Mouse (Mus musculus) liver, embryonic 16.5 days (tissue): ENCODE data around the gene Wwc2. TPM values are rescaled to one million over a fixed set of nuclear protein-coding genes. Genes with fewer than 3 reads are reported as not detected.

Experiments
- ATAC-seq: fragments of 200-750 bp; cut with Nextera tagmentation; 2 replicates; pipeline ENCODE4 v1.8.0; 2017; ENCODE audit warnings: low read depth, mild to moderate bottlenecking, moderate number of reproducible peaks, moderate library complexity
- H3K27ac ChIP-seq: fragments of 300-500 bp; sonication (generic); 2 replicates; pipeline ENCODE4 v1.5.1; 2014; ENCODE audit warnings: mild to moderate bottlenecking, low read length
- H3K27me3 ChIP-seq: fragments of 300-500 bp; sonication (generic); 2 replicates; pipeline ENCODE4 v1.6.1; 2014; ENCODE audit warnings: low read depth, low read length, mixed read lengths; ENCODE audit not compliant: control insufficient read depth, insufficient read depth
- H3K36me3 ChIP-seq: fragments of 300-500 bp; sonication (generic); 2 replicates; pipeline ENCODE4 v1.6.1; 2014; ENCODE audit warnings: mild to moderate bottlenecking; ENCODE audit not compliant: control insufficient read depth, insufficient read depth
- H3K4me1 ChIP-seq: fragments of 300-500 bp; sonication (generic); 2 replicates; pipeline ENCODE4 v1.6.1; 2014; ENCODE audit warnings: low read depth, low read length, mixed read lengths; ENCODE audit not compliant: control insufficient read depth
- H3K4me2 ChIP-seq: fragments of 300-500 bp; sonication (generic); 2 replicates; pipeline ENCODE4 v1.6.1; 2014; ENCODE audit warnings: low read depth, low read length, mixed read lengths
- H3K4me3 ChIP-seq: fragments of 300-500 bp; sonication (generic); 2 replicates; pipeline ENCODE4 v1.5.1; 2014; ENCODE audit warnings: low read depth, mild to moderate bottlenecking, low read length
- H3K9ac ChIP-seq: fragments of 300-500 bp; sonication (generic); 2 replicates; pipeline ENCODE4 v1.6.1; 2014; ENCODE audit warnings: low read depth, low read length
- H3K9me3 ChIP-seq: fragments of 300-500 bp; sonication (generic); replicated peaks from 2 replicates; pipeline ENCODE4 v1.6.1; 2016; ENCODE audit warnings: low read length; ENCODE audit not compliant: control insufficient read depth
- WGBS: fragments of 180-500 bp; shearing (Covaris S2); extraction: QIAGEN DNeasy Blood & Tissue Kit; methylation state at CpG from one replicate; pipeline ENCODE4 v1.1.7; 2014; ENCODE audit not compliant: insufficient replicate concordance; 5-methylcytosine and 5-hydroxymethylcytosine counted together
- polyA plus RNA-seq: library from polyadenylated mRNA; unstranded; fragments of >200 nt; fragmentation: Nextera tagmentation; extraction: Ambion mirVana; gene quantifications from 2 replicates; pipeline ENCODE4 v1.2.1, GENCODE M21; 2015

Wwc2 gene
- polyA plus RNA-seq, 1 experiment from 2014 or later: 1.2 TPM

DNA sequence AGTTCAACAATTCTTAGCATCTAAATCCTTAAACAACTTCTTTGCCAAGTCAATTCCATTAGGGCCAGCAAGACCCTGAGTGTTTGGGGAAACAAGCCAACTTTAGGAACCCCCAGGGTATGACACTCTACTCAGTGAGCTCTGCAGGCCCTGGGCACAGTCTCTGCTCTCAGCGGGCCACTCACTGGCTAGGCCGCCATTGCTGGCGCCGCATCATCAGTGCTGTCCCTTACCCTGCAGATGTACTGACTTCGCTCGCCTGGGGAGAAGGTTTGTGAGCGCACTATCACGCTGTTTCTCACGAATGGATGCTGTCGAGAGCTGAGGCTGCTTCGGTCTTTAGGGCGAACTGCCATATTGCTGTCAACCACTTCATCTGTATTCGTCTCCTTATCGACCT is 143.6 kb downstream of the Wwc2 start:
- WGBS: 83% methylated on average over 14 of the region's 14 CpGs
- H3K27ac ChIP-seq: no peak overlapping the region
- H3K4me3 ChIP-seq: no peak overlapping the region
- no peak for ATAC-seq
- H3K4me2 ChIP-seq: no peak overlapping the region
- no peak overlapping the region for H3K9ac ChIP-seq
- peaks cover 5% of the 10 kb centered on the region for H3K36me3 ChIP-seq
- no peaks in the 10 kb centered on the region for H3K27me3 ChIP-seq
- no peaks in the 10 kb centered on the region for H3K9me3 ChIP-seq
- no peaks in the 10 kb centered on the region for H3K4me1 ChIP-seq

GRCm38 (mm10) chr8:47845956-47846355 is 144.8 kb downstream of the Wwc2 start:
- no peak for ATAC-seq
- 86% methylated on average over 13 of the region's 13 CpGs for WGBS

GRCm38 (mm10) chr8:47843651-47844050 is 147.1 kb downstream of the Wwc2 start:
- ATAC-seq: no peak
- H3K4me1 ChIP-seq: no peaks in the 10 kb centered on the region
- no peak overlapping the region for H3K4me2 ChIP-seq
- 77% methylated on average over 10 of the region's 10 CpGs for WGBS
- H3K36me3 ChIP-seq: peaks cover 6% of the 10 kb centered on the region
- no peak overlapping the region for H3K27ac ChIP-seq
- no peak overlapping the region for H3K4me3 ChIP-seq
- H3K9me3 ChIP-seq: no peaks in the 10 kb centered on the region
- H3K9ac ChIP-seq: no peak overlapping the region
- H3K27me3 ChIP-seq: no peaks in the 10 kb centered on the region

More at GRCm38 (mm10) chr8:47845956-47846355, 144.8 kb downstream of the Wwc2 start:
- Histone ChIP-seq H3K9ac (no peak overlapping the region), H3K4me3 (no peak overlapping the region), H3K27ac (no peak overlapping the region), H3K4me1 (no peaks in the 10 kb centered on the region), H3K9me3 (no peaks in the 10 kb centered on the region), H3K36me3 (peaks cover 5% of the 10 kb centered on the region), H3K27me3 (no peaks in the 10 kb centered on the region), H3K4me2 (no peak overlapping the region)

- H3K36me3 ChIP-seq: peaks cover 3% of the 10 kb centered on the region; the same call in 1 of the 2 replicates
- ATAC-seq: no peak
- no peaks in the 10 kb centered on the region for H3K9me3 ChIP-seq
- H3K4me1 ChIP-seq: no peaks in the 10 kb centered on the region
- no peak overlapping the region for H3K9ac ChIP-seq
- no peaks in the 10 kb centered on the region for H3K27me3 ChIP-seq
- H3K4me3 ChIP-seq: no peak overlapping the region
- no peak overlapping the region for H3K27ac ChIP-seq
- no peak overlapping the region for H3K4me2 ChIP-seq
- WGBS: 75% methylated on average over 7 of the region's 7 CpGs
Measured at GRCm38 (mm10) chr8:47843063-47843462, 147.7 kb downstream of the Wwc2 start.

GRCm38 (mm10) chr8:47833944-47834343 is 156.8 kb downstream of the Wwc2 start:
- WGBS: 65% methylated on average over 1 of the region's 1 CpGs
- no peak for ATAC-seq
- Histone ChIP-seq H3K4me3 (no peak overlapping the region), H3K27me3 (no peaks in the 10 kb centered on the region), H3K9ac (no peak overlapping the region), H3K27ac (no peak overlapping the region), H3K4me2 (no peak overlapping the region), H3K36me3 (no peaks in the 10 kb centered on the region), H3K4me1 (no peaks in the 10 kb centered on the region), H3K9me3 (no peaks in the 10 kb centered on the region)

GRCm38 (mm10) chr8:47832616-47833015 is 158.1 kb downstream of the Wwc2 start:
- no peak overlapping the region for H3K27ac ChIP-seq
- 62% methylated on average over 6 of the region's 6 CpGs for WGBS
- no peaks in the 10 kb centered on the region for H3K27me3 ChIP-seq
- H3K36me3 ChIP-seq: no peaks in the 10 kb centered on the region
- ATAC-seq: no peak
- H3K4me2 ChIP-seq: no peak overlapping the region
- no peak overlapping the region for H3K4me3 ChIP-seq
- no peaks in the 10 kb centered on the region for H3K9me3 ChIP-seq
- no peak overlapping the region for H3K9ac ChIP-seq
- H3K4me1 ChIP-seq: no peaks in the 10 kb centered on the region

DNA sequence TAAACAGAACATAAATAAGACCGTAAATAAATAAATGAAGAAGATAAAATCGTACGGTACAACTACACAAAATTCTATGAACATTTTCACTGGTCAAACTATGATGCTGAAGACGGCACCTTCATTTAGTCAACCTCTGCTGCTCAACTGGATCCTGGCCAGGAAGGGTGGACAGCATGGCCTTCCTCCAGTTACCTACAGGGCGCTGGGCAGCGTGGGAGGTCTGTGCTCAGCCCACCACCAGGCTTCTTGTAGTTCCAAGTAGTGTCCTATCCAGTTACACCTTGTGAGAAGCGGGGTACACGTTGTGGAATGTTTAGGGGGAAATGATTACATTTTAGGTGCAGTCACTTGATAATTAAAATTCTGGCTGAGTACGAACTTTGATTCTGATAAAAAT is 163.8 kb downstream of the Wwc2 start:
- no peak overlapping the region for H3K4me2 ChIP-seq
- H3K4me1 ChIP-seq: no peaks in the 10 kb centered on the region
- no peak overlapping the region for H3K4me3 ChIP-seq
- no peaks in the 10 kb centered on the region for H3K9me3 ChIP-seq
- WGBS: 74% methylated on average over 9 of the region's 9 CpGs
- H3K27me3 ChIP-seq: no peaks in the 10 kb centered on the region
- H3K9ac ChIP-seq: no peak overlapping the region
- H3K27ac ChIP-seq: no peak overlapping the region
- H3K36me3 ChIP-seq: no peaks in the 10 kb centered on the region
- no peak for ATAC-seq

DNA sequence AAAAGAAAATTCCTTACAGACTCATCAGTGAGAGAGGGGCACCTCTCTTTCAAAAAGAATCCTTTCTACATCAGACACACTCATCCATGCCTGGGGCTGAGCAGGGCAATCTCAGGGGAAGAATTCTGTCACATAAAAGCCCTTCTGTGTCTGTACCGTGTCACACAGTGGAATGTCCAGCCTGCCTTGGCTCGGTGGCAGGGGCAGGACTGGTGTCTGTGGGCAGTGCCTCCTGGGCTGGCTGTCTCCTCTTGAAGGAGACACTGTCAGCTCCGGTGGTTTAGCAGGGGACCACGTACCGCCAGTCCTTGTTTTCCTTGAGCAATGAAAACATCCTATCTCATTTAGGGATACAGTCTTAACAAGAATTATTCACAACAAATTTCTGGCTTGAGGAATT is 165.1 kb downstream of the Wwc2 start:
- Histone ChIP-seq H3K4me1 (no peaks in the 10 kb centered on the region), H3K4me2 (no peak overlapping the region), H3K9ac (no peak overlapping the region), H3K27me3 (no peaks in the 10 kb centered on the region), H3K27ac (no peak overlapping the region), H3K36me3 (no peaks in the 10 kb centered on the region), H3K4me3 (no peak overlapping the region), H3K9me3 (no peaks in the 10 kb centered on the region)
- no peak for ATAC-seq
- 57% methylated on average over 5 of the region's 5 CpGs for WGBS

DNA sequence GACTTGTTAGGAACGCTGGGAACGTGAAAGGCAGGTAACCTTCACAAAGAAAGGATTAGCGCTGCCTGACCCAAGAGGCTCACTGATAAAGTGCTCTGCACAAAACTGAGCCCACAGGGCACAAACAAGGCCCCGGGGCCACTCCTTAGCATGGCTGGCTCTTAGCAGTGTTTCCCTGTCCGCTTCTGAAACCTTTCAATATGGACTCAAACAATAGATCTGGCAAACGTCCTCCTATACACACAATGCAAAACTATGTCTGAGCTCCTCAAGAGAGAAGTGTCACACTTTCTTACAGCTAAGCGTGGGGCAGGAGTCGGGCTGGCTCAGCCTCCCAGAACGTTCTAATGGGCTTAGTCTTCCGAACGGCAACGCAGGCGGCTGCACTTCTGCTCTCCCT is 166.5 kb downstream of the Wwc2 start, which contains the start of gene Cldn22:
Gene Cldn22 (plus strand): TSS at position 301 of the 400 bp plus-strand sequence.
- Histone ChIP-seq H3K9me3 (no peaks in the 10 kb centered on the region), H3K36me3 (no peaks in the 10 kb centered on the region), H3K4me2 (no peak within 1 kb of the TSS), H3K4me1 (no peaks in the 10 kb centered on the region), H3K4me3 (no peak within 1 kb of the TSS), H3K27ac (no peak within 1 kb of the TSS), H3K27me3 (no peaks in the 10 kb centered on the region), H3K9ac (no peak within 1 kb of the TSS)
- ATAC-seq: no peak
- WGBS: 72% methylated on average over 13 of the region's 13 CpGs
